Mouse (Mus musculus): ENCODE data around the gene Nucb1. TPM values are rescaled to one million over a fixed set of nuclear protein-coding genes. Genes with fewer than 3 reads are reported as not detected.

The Nucb1 gene
- polyA plus RNA-seq, 1 experiment from 2014 or later = 115 TPM

DNA sequence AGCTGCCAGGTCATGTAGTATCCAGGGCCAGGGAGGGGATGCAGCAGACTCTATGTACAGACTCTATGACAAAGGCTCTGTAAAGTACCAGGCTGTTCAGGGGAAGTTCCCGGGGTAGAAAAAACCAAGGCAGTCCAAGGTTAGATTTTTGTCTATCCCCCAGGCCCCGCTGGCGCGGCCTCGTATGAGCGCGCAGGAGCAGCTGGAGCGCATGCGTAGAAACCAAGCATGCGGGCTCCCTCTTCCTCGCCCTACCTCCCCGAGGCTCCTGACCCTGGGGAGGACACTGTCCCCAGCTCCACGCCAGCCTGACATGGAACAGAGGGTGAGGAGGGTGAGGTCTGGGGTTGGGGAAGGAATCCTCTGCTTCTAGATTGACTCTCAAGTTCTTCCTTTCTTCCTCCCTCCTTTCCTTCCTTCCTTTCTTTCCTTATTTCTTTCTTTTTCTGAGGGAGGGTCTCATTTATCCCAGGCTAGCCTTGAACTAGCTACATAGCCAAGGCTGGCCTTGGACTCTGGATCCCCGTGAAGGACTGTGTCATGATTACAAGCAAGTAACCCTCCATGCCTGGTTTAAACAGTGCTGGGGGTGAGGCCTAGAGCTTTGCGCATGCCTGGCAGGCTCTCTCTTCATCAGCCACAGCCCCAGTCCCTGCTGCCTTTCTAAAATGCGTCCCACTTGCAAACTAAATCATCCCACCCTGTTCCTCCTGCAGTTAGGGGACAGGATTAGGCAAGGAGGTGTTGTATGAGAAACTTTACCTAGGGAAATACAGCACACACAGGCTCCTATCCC is 39.6 kb upstream of the Nucb1 start:
- no peak for ATAC-seq (ENCODE audit: low read depth)
- H3K4me2 ChIP-seq (ENCODE audit: low read depth, low read length) = no peak overlapping the region

DNA sequence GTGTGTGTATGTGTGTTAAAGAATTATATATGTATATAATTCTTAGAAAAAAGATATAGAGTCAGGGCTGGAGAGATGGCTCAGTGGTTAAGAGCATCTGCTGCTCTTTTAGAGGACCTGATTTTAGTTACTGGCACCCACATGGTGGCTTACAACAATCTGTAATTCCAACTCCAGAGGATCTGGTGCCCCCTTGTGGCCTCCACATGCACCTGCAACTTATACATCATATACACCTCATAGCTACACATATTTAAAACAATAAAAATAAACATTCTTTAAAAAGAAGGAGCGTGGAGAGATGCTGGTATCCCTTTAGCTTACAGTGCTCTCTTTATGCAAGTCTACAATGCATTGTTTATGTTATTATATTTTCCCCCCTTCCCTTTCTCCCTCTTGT is 34.3 kb upstream of the Nucb1 start:
- no peak overlapping the region for H3K4me3 ChIP-seq (ENCODE audit: low read depth, low read length)

More for the DNA sequence above, 39.6 kb upstream of the Nucb1 start:
- 88% methylated on average over 16 of the region's 16 CpGs for WGBS
- H3K36me3 ChIP-seq (ENCODE audit: control insufficient read depth, insufficient read depth, low read length) = no peaks in the 10 kb centered on the region
- no peaks in the 10 kb centered on the region for H3K9me3 ChIP-seq (ENCODE audit: control insufficient read depth, low read length)
- H3K4me1 ChIP-seq (ENCODE audit: control insufficient read depth, insufficient read depth, low read length) = no peaks in the 10 kb centered on the region
- 0 out of 2 replicates have a peak overlapping the region, but pooled peaks have one; percentile 11 for H3K9ac ChIP-seq (replicated peaks; ENCODE audit: low read depth, low read length)
- H3K27ac ChIP-seq (ENCODE audit: low read depth, low read length) = no peak overlapping the region
- H3K27me3 ChIP-seq (ENCODE audit: control insufficient read depth, insufficient read depth, low read length) = no peaks in the 10 kb centered on the region
- H3K4me3 ChIP-seq (ENCODE audit: low read depth, low read length) = no peak overlapping the region

DNA sequence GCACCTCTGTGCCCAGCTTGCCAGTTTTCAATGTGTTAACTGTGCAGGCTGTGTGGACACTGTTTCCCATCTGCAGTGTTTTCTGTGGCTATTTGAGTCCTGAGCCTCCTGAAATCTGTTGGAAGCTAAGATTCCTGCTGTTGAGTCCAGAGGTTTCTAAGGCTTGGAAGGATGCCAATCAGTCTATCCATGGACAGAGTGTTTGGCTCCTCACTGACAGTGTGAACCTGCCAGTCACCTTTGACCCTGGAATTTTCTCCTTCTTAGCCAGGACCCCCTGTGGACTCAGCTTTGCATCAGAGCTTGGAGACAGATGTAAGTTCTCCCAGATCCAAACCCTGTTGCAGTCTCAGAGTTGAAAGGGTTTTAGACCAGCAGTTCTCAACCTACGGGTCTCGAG is 30.0 kb upstream of the Nucb1 start:
- WGBS = 79% methylated on average over 2 of the region's 2 CpGs
- H3K4me2 ChIP-seq (ENCODE audit: low read depth, low read length) = no peak overlapping the region
- H3K27ac ChIP-seq (ENCODE audit: low read depth, low read length) = no peak overlapping the region
- H3K4me3 ChIP-seq (ENCODE audit: low read depth, low read length) = no peak overlapping the region
- H3K9ac ChIP-seq (replicated peaks; ENCODE audit: low read depth, low read length) = no peak overlapping the region
- no peaks in the 10 kb centered on the region for H3K36me3 ChIP-seq (ENCODE audit: control insufficient read depth, insufficient read depth, low read length)
- no peaks in the 10 kb centered on the region for H3K27me3 ChIP-seq (ENCODE audit: control insufficient read depth, insufficient read depth, low read length)
- H3K9me3 ChIP-seq (ENCODE audit: control insufficient read depth, low read length) = no peaks in the 10 kb centered on the region
- 0 out of 2 replicates have a peak, but pooled peaks cover 4% of the 10 kb centered on the region for H3K4me1 ChIP-seq (ENCODE audit: control insufficient read depth, insufficient read depth, low read length)
- no peak for ATAC-seq (ENCODE audit: low read depth)

More for the DNA sequence above, 34.3 kb upstream of the Nucb1 start:
- no peak overlapping the region for H3K27ac ChIP-seq (ENCODE audit: low read depth, low read length)
- H3K27me3 ChIP-seq (ENCODE audit: control insufficient read depth, insufficient read depth, low read length) = no peaks in the 10 kb centered on the region
- 100% methylated on average over 1 of the region's 1 CpGs for WGBS
- no peak overlapping the region for H3K9ac ChIP-seq (replicated peaks; ENCODE audit: low read depth, low read length)
- H3K4me1 ChIP-seq (ENCODE audit: control insufficient read depth, insufficient read depth, low read length) = no peaks in the 10 kb centered on the region
- ATAC-seq (ENCODE audit: low read depth) = no peak
- no peaks in the 10 kb centered on the region for H3K9me3 ChIP-seq (ENCODE audit: control insufficient read depth, low read length)
- H3K36me3 ChIP-seq (ENCODE audit: control insufficient read depth, insufficient read depth, low read length) = no peaks in the 10 kb centered on the region
- H3K4me2 ChIP-seq (ENCODE audit: low read depth, low read length) = no peak overlapping the region

DNA sequence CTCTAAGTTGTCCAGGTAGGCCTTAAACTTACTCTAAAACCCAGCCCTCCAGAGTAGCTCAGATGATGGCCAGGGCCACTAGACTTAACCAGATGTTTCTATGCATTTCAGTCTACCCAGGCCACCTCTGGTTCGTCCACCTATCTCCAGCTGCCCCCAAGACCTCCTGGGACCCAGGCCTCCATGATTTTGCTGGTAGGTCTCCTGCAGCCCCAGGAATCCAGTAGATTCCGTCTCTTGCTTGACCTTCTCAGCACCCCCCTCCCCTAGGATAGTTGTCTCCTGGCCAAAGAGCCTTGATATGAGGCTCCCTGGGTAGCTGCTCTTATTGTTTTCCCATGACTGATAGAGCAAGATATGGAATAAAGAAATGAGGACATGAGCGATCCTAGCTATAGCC is 28.9 kb upstream of the Nucb1 start:
- no peaks in the 10 kb centered on the region for H3K27me3 ChIP-seq (ENCODE audit: control insufficient read depth, insufficient read depth, low read length)
- no peak for ATAC-seq (ENCODE audit: low read depth)
- 73% methylated on average over 3 of the region's 3 CpGs for WGBS
- no peaks in the 10 kb centered on the region for H3K36me3 ChIP-seq (ENCODE audit: control insufficient read depth, insufficient read depth, low read length)
- no peaks in the 10 kb centered on the region for H3K9me3 ChIP-seq (ENCODE audit: control insufficient read depth, low read length)
- H3K4me2 ChIP-seq (ENCODE audit: low read depth, low read length) = no peak overlapping the region
- no peak overlapping the region for H3K4me3 ChIP-seq (ENCODE audit: low read depth, low read length)
- H3K9ac ChIP-seq (replicated peaks; ENCODE audit: low read depth, low read length) = no peak overlapping the region
- H3K4me1 ChIP-seq (ENCODE audit: control insufficient read depth, insufficient read depth, low read length) = 0 out of 2 replicates have a peak, but pooled peaks cover 4% of the 10 kb centered on the region
- no peak overlapping the region for H3K27ac ChIP-seq (ENCODE audit: low read depth, low read length)

DNA sequence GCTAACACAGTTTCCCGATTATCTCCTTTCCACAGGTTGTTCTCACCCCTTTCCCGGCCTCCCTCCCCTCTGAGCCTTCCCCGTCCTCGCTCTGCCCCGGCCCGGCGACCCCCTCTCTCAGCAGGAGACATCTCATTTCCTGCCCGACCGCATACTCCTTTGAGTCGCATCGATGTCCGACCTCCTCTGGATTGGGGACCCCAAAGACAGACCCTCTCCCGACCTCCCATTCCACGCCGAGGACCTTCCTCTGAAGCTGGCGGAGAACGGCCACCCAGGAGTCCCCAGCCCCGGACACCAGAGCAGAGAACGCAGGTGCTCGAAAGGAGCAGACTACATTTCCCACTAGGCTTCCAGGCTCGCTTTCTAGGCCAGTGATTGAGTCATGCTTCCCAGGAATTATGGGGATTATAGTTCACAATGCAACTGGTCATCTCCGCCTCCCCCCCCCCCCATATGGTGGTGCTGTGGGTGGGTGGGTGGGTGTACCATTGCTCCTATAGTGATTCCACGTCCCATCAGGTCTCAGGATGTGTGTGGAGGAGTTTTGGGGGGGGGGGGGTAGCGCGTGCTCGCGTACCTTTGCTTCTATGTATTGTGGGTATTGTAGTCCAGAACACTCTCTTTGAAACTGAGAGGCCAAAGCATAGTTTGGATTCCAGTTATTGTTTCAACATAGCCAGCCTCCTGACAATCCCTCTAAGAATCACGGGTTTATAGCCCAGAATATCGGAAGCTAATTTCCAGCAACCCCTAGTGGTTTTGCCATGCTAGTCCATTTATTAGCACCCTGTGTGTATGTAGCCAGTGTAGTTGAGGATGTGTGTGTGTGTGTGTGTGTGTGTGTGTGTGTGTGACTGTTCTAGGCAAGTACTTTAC is 28.2 kb upstream of the Nucb1 start:
- Histone ChIP-seq H3K4me3 (ENCODE audit: low read depth, low read length) (peak overlapping the region; percentile 45), H3K27me3 (ENCODE audit: control insufficient read depth, insufficient read depth, low read length) (no peaks in the 10 kb centered on the region), H3K4me1 (ENCODE audit: control insufficient read depth, insufficient read depth, low read length) (0 out of 2 replicates have a peak, but pooled peaks cover 4% of the 10 kb centered on the region), H3K36me3 (ENCODE audit: control insufficient read depth, insufficient read depth, low read length) (no peaks in the 10 kb centered on the region), H3K9me3 (ENCODE audit: control insufficient read depth, low read length) (no peaks in the 10 kb centered on the region), H3K4me2 (ENCODE audit: low read depth, low read length) (peak overlapping the region; percentile 58), H3K27ac (ENCODE audit: low read depth, low read length) (no peak overlapping the region), H3K9ac (replicated peaks; ENCODE audit: low read depth, low read length) (peak overlapping the region; percentile 46)
- WGBS = 4% methylated on average over 29 of the region's 29 CpGs
- peak; percentile 89 for ATAC-seq (ENCODE audit: low read depth)

DNA sequence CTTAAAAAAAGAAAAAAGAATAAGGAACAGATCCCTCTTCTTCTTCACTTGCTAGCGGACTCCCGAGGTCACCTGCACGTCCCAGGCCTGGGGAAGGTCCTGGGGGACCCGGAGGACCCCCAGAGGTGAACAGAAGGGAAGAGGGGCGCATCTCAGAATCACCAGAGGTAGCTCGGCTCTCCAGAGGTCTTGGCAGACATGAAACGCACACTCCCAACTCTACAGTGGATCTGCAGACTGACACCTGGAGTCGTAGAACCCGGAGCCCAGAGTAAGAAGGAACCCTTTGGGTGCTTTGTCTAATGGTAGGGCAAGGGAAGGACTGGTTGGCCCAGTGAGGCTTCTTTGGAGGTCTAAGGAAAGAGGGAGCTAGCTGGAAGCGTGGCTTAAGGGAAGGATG is 27.4 kb upstream of the Nucb1 start:
- peak overlapping the region; percentile 45 for H3K4me3 ChIP-seq (ENCODE audit: low read depth, low read length)
- H3K27me3 ChIP-seq (ENCODE audit: control insufficient read depth, insufficient read depth, low read length) = no peaks in the 10 kb centered on the region
- no peaks in the 10 kb centered on the region for H3K9me3 ChIP-seq (ENCODE audit: control insufficient read depth, low read length)
- 0 out of 2 replicates have a peak, but pooled peaks cover 4% of the 10 kb centered on the region for H3K4me1 ChIP-seq (ENCODE audit: control insufficient read depth, insufficient read depth, low read length)
- H3K36me3 ChIP-seq (ENCODE audit: control insufficient read depth, insufficient read depth, low read length) = no peaks in the 10 kb centered on the region
- 84% methylated on average over 10 of the region's 10 CpGs for WGBS
- no peak; the same call in 1 of the 2 replicates for ATAC-seq (ENCODE audit: low read depth)
- H3K9ac ChIP-seq (replicated peaks; ENCODE audit: low read depth, low read length) = peak overlapping the region; percentile 46
- H3K27ac ChIP-seq (ENCODE audit: low read depth, low read length) = no peak overlapping the region
- H3K4me2 ChIP-seq (ENCODE audit: low read depth, low read length) = peak overlapping the region; percentile 58

DNA sequence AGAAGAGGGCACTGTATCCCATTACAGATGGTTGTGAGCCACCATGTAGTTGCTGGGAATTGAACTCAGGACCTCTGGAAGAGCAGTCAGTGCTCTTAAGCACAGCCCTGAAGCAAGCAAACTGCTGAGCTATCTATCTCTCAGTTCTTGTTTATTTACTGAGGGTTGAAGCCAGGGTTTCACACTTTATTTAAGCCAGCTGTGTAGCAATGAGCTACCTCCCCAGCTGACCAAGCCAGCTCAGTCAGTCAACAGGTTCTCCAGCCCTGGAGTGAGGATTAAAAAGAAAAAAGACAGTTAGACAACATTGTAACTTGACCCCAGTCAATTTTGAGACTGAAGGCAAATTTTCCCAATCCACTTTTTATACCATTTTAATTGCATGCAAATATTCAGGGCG is 25.5 kb upstream of the Nucb1 start:
- Histone ChIP-seq H3K27me3 (ENCODE audit: control insufficient read depth, insufficient read depth, low read length) (no peaks in the 10 kb centered on the region; the same call in 1 of the 2 replicates), H3K4me2 (ENCODE audit: low read depth, low read length) (no peak overlapping the region), H3K4me1 (ENCODE audit: control insufficient read depth, insufficient read depth, low read length) (0 out of 2 replicates have a peak, but pooled peaks cover 4% of the 10 kb centered on the region), H3K27ac (ENCODE audit: low read depth, low read length) (no peak overlapping the region), H3K36me3 (ENCODE audit: control insufficient read depth, insufficient read depth, low read length) (no peaks in the 10 kb centered on the region), H3K9me3 (ENCODE audit: control insufficient read depth, low read length) (no peaks in the 10 kb centered on the region), H3K4me3 (ENCODE audit: low read depth, low read length) (no peak overlapping the region), H3K9ac (replicated peaks; ENCODE audit: low read depth, low read length) (no peak overlapping the region)
- no peak for ATAC-seq (ENCODE audit: low read depth)
- WGBS = 74% methylated on average over 1 of the region's 1 CpGs

DNA sequence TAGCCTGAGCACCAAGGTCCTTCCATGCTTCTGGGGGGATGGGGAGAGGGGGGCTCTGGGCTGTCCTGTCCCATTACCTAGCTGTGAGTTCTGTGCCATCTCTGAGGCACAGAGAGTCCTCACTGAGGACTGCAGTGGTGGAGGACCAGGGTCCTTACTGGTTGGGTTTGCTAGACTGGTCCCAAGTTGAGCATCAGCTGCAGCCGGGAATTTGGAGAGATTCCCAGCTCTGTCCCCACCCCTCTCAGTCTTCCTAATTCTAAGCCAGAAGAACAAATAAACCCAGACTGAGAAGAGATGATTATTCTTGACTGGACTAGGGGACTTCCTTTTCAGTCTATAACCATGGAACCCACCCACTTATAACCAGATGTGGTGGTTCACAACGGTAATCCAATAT is 20.4 kb upstream of the Nucb1 start:
- no peaks in the 10 kb centered on the region for H3K36me3 ChIP-seq (ENCODE audit: control insufficient read depth, insufficient read depth, low read length)
- no peak overlapping the region for H3K27ac ChIP-seq (ENCODE audit: low read depth, low read length)
- H3K27me3 ChIP-seq (ENCODE audit: control insufficient read depth, insufficient read depth, low read length) = no peaks in the 10 kb centered on the region; the same call in 1 of the 2 replicates
- no peaks in the 10 kb centered on the region for H3K9me3 ChIP-seq (ENCODE audit: control insufficient read depth, low read length)
- no peak overlapping the region for H3K4me3 ChIP-seq (ENCODE audit: low read depth, low read length)
- ATAC-seq (ENCODE audit: low read depth) = no peak; the same call in 1 of the 2 replicates
- WGBS = 70% methylated on average over 2 of the region's 2 CpGs
- no peak overlapping the region for H3K4me2 ChIP-seq (ENCODE audit: low read depth, low read length)
- H3K9ac ChIP-seq (replicated peaks; ENCODE audit: low read depth, low read length) = no peak overlapping the region
- peaks cover under 1% of the 10 kb centered on the region; the same call in 1 of the 2 replicates for H3K4me1 ChIP-seq (ENCODE audit: control insufficient read depth, insufficient read depth, low read length)
